Mouse (Mus musculus) kidney, adult 9 months (tissue): ENCODE results near the gene Anapc4.
A peak's percentile ranks its signal among the peaks of the same experiment; 100 is the strongest.

ENCODE experiments used
- DNase-seq: peaks from one replicate; pipeline ENCODE4 v3.0.0; 2022

Gene Anapc4

GRCm38 (mm10) chr5:52871461-52871860 lies 37.6 kb downstream of the Anapc4 start:
- DNase-seq = no peak

- DNase-seq = no peak
These were observed 38.2 kb downstream of the Anapc4 start for GRCm38 (mm10) chr5:52871986-52872385.

- DNase-seq = peak; percentile 72
These were observed 45.0 kb downstream of the Anapc4 start for GRCm38 (mm10) chr5:52878847-52879246.

GRCm38 (mm10) chr5:52879926-52880325 lies 46.1 kb downstream of the Anapc4 start:
- DNase-seq = no peak

- DNase-seq = no peak
These were observed 48.6 kb downstream of the Anapc4 start for GRCm38 (mm10) chr5:52882446-52882845.

- DNase-seq = peak; percentile 69
These were observed 53.3 kb downstream of the Anapc4 start for GRCm38 (mm10) chr5:52887085-52887484.

GRCm38 (mm10) chr5:52889919-52890318 lies 56.1 kb downstream of the Anapc4 start:
- DNase-seq = no peak

- DNase-seq = no peak
These were observed 58.4 kb downstream of the Anapc4 start for GRCm38 (mm10) chr5:52891949-52892835.

- no peak for DNase-seq
These were observed 60.1 kb downstream of the Anapc4 start for GRCm38 (mm10) chr5:52893938-52894337.

GRCm38 (mm10) chr5:52904246-52904645 lies 70.4 kb downstream of the Anapc4 start:
- DNase-seq = no peak

- DNase-seq = no peak
These were observed 70.9 kb downstream of the Anapc4 start for GRCm38 (mm10) chr5:52904671-52905070.

- DNase-seq = no peak
These were observed 74.4 kb downstream of the Anapc4 start for GRCm38 (mm10) chr5:52908246-52908645.

- DNase-seq = no peak
These were observed 76.4 kb downstream of the Anapc4 start for GRCm38 (mm10) chr5:52910159-52910591.

GRCm38 (mm10) chr5:52911286-52911870 lies 77.6 kb downstream of the Anapc4 start:
- no peak for DNase-seq

- DNase-seq = no peak
These were observed 79.9 kb downstream of the Anapc4 start for GRCm38 (mm10) chr5:52913711-52914110.

GRCm38 (mm10) chr5:52916186-52916585 lies 82.4 kb downstream of the Anapc4 start:
- DNase-seq = no peak
